Comparison of ENCODE assay signal across 8 mouse cellular contexts in the genomic region with DNA sequence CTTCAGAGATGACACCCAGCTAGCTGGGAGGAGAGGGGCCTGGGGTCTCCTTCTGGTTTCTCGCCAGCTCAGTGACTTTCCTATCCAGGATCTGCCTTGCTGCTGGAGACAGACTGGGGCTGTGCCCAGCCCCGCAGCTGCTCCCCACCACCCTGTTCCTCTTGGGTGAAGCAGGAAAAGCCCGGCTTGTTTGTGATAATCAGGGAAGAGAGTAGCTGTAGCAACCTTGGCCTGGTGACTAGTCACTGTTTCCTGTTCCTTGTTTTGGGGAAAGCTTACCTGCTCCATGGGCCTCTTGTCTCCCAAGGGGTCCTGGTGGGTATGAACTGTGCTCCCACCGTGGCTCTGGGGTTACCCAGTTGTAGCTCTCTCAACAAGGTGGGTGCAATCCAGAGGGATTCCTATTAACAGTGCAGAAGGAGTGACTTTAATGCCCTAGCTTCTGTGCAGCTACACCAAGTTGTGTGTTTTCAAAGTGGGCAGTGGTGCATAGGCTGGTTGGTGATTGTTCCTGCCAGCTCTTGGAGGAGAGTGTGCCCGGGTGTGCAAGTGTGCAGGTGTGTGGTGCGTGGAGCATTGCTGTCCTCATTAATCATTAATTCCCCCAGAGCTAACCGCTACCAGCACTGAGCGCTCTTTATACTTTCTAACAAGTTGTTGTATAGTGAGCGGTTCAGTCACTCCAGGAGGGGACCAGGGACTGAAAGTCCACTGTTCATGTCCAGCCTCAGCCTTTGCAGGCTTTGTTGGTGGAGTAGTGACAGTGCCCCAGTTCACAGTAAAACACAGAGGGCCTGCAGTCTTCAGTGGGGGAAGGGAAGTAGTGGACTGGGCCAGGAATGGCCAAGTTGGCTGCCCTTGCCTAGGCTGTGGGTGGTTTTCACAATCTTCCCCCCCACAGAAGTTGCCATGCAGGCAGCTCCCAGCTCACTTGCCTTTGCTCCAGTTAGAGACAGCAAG. TPM values are rescaled to one million over a fixed set of nuclear protein-coding genes. Genes with fewer than 3 reads are reported as not detected.
A peak's percentile ranks its signal among the peaks of the same experiment; 100 is the strongest.
DNase-seq lines count a peak whose midpoint lies in the region; ATAC-seq lines count a peak whose summit lies in the region.

No protein-coding gene starts in this region.

- no peak for DNase-seq in embryonic facial prominence, embryonic 10.5 days (ENCODE audit: low spot score)
- DNase-seq in retina, postnatal 1 day, result peak; percentile 49
- DNase-seq in retina, embryonic 14.5 days (ENCODE audit: low spot score), result no peak
- DNase-seq in kidney, adult 9 months, result peak; percentile 79
- no peak for DNase-seq in liver, embryonic 13.5 days
- no peak for DNase-seq in embryo, embryonic 10 days (ENCODE audit: low spot score)
- DNase-seq in B cell, adult 2 months, result no peak

- H3K36me3 ChIP-seq in embryonic facial prominence, embryonic 13.5 days, result no peaks in the 10 kb centered on the region
- no peaks in the 10 kb centered on the region for H3K36me3 ChIP-seq in embryonic facial prominence, embryonic 10.5 days (replicated peaks)
- H3K36me3 ChIP-seq in liver, embryonic 13.5 days, result peaks cover 34% of the 10 kb centered on the region

- H3K9me3 ChIP-seq in embryonic facial prominence, embryonic 13.5 days, result no peaks in the 10 kb centered on the region
- no peaks in the 10 kb centered on the region for H3K9me3 ChIP-seq in embryonic facial prominence, embryonic 10.5 days
- H3K9me3 ChIP-seq in liver, embryonic 13.5 days (replicated peaks), result no peaks in the 10 kb centered on the region

- H3K9ac ChIP-seq in embryonic facial prominence, embryonic 13.5 days, result no peak overlapping the region
- peak overlapping the region; percentile 96 for H3K9ac ChIP-seq in liver, embryonic 13.5 days

- H3K4me3 ChIP-seq in embryonic facial prominence, embryonic 13.5 days, result no peak overlapping the region
- no peak overlapping the region for H3K4me3 ChIP-seq in embryonic facial prominence, embryonic 10.5 days
- H3K4me3 ChIP-seq in liver, embryonic 13.5 days (replicated peaks), result peak overlapping the region; percentile 88

- 67% methylated on average over 9 of the region's 9 CpGs for WGBS in embryonic facial prominence, embryonic 13.5 days
- 73% methylated on average over 9 of the region's 9 CpGs for WGBS in embryonic facial prominence, embryonic 10.5 days
- 61% methylated on average over 9 of the region's 9 CpGs for WGBS in liver, embryonic 13.5 days (ENCODE audit: insufficient replicate concordance)

- ATAC-seq in embryonic facial prominence, embryonic 13.5 days (ENCODE audit: insufficient number of reproducible peaks, insufficient read depth, low FRiP score, low TSS enrichment, low read depth), result no peak
- no peak for ATAC-seq in liver, embryonic 13.5 days (ENCODE audit: low read depth)

- peaks cover 26% of the 10 kb centered on the region for H3K4me1 ChIP-seq in embryonic facial prominence, embryonic 13.5 days
- peaks cover 33% of the 10 kb centered on the region for H3K4me1 ChIP-seq in embryonic facial prominence, embryonic 10.5 days
- H3K4me1 ChIP-seq in liver, embryonic 13.5 days (replicated peaks), result peaks cover 82% of the 10 kb centered on the region

- peaks cover 37% of the 10 kb centered on the region for H3K27me3 ChIP-seq in embryonic facial prominence, embryonic 13.5 days
- peaks cover 84% of the 10 kb centered on the region for H3K27me3 ChIP-seq in embryonic facial prominence, embryonic 10.5 days (replicated peaks; ENCODE audit: low read depth, poor library complexity, severe bottlenecking)
- peaks cover 7% of the 10 kb centered on the region; the same call in 1 of the 2 replicates for H3K27me3 ChIP-seq in liver, embryonic 13.5 days

- no peak overlapping the region for H3K27ac ChIP-seq in embryonic facial prominence, embryonic 13.5 days
- H3K27ac ChIP-seq in embryonic facial prominence, embryonic 10.5 days (replicated peaks), result no peak overlapping the region
- H3K27ac ChIP-seq in liver, embryonic 13.5 days, result peak overlapping the region; percentile 98

- H3K4me2 ChIP-seq in embryonic facial prominence, embryonic 13.5 days, result peak overlapping the region; percentile 90; the same call in 1 of the 2 replicates
- peak overlapping the region; percentile 74 for H3K4me2 ChIP-seq in liver, embryonic 13.5 days

RNA-seq across cellular contexts. Expression of gene Mgll, which starts 2.3 kb away (rescaled TPM):
- polyA plus RNA-seq in embryonic facial prominence, embryonic 13.5 days (2015; fragmentation: Nextera tagmentation; extraction: Ambion mirVana), result 19.1 and 19.7 TPM in 2 replicates
- polyA plus RNA-seq in embryonic facial prominence, embryonic 10.5 days (2016; fragmentation: Nextera tagmentation; extraction: Ambion mirVana), result 6.2 and 6.6 TPM in 2 replicates
- 66.8 and 68.8 TPM in 2 replicates for polyA plus RNA-seq in liver, embryonic 13.5 days (2015; fragmentation: Nextera tagmentation; extraction: Ambion mirVana)

Comparison
In these comparisons a context has a peak if more than half of its experiments do, and no peak if none do; other contexts are left out.
1. DNase-seq: peak in retina, postnatal 1 day (single experiment) and kidney, adult 9 months (single experiment); none in embryonic facial prominence, embryonic 10.5 days (single experiment), retina, embryonic 14.5 days (single experiment), liver, embryonic 13.5 days (single experiment), embryo, embryonic 10 days (single experiment) and B cell, adult 2 months (0 of 2).